Mouse (Mus musculus) A20 (cell line): Measurements from ENCODE around the gene Hist2h2aa2.

Experiments used
- DNase-seq: peaks from one replicate; pipeline ENCODE4 v3.0.0-alpha.2; 2011; ENCODE audit warnings: low read depth, low spot score

The Hist2h2aa2 gene

GRCm38 (mm10) chr3:96197129-96197749 is 42.8 kb downstream of the Hist2h2aa2 start:
- DNase-seq: peak; percentile 94

- peak; percentile 43 for DNase-seq
Measured at GRCm38 (mm10) chr3:96196437-96197128, 43.5 kb downstream of the Hist2h2aa2 start.

DNA sequence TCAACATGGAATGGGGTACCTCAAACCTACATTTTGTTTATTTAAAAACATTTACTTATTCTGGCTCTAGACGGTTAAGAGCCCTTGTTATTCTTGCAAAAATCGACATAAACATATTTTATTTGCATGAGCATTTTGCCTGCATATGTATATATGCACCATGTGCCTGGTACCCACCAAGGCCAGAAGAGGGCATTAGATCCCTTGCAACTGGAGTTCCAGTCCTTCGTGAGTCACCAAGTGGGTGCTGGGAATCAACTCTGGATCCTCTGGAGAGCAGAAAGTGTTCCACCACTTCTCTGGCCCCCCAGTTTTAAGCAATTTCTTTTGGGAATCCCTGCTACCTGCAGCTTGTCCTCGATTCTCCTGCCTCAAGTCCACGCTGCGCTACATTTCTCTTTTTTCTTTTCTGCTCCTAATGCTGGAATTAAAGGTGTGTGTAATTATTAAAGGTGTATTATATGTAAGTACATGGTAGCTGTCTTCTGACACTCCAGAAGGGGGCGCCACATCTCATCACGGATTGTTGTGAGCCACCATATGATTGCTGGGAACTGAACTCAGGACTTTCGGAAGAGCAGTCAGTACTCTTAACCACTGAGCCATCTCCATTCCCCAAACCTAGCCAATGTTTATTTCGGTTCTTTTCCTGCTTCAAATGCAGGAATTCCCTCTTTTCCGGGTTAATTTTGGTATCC is 44.3 kb downstream of the Hist2h2aa2 start:
- peak; percentile 27 for DNase-seq

- DNase-seq: no peak
Measured at GRCm38 (mm10) chr3:96194966-96195365, 45.1 kb downstream of the Hist2h2aa2 start.

DNA sequence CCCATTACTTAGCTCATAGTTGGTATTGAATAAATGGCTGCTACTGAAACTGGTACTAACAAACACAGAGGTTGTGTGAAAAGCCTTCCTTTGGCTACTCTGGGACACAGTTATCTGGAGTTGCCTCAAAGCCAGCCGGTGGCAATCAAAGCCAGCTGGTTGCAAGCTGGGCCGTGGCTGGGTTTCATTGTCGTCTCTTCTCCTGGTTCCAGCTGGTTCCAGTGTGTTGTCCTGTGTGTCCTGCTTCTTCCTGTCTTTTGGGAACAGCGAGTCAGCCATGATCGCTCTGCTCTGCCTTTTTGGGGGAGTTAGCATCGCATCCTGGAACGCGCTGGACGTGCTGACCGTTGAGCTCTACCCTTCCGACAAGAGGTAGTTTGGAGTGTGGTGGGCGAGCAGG is 47.1 kb downstream of the Hist2h2aa2 start:
- no peak for DNase-seq
